Mouse (Mus musculus): ENCODE results near the gene Setd3. TPM values are rescaled to one million over a fixed set of nuclear protein-coding genes. Genes with fewer than 3 reads are reported as not detected.
"Not testable (repeated sequence)": the region's sequence is repeated elsewhere in the genome, so short reads cannot be mapped to it uniquely, and the experiment has no call there.

Setd3 gene
- polyA plus RNA-seq, 1 experiment from 2014 or later, result 76.5 TPM

DNA sequence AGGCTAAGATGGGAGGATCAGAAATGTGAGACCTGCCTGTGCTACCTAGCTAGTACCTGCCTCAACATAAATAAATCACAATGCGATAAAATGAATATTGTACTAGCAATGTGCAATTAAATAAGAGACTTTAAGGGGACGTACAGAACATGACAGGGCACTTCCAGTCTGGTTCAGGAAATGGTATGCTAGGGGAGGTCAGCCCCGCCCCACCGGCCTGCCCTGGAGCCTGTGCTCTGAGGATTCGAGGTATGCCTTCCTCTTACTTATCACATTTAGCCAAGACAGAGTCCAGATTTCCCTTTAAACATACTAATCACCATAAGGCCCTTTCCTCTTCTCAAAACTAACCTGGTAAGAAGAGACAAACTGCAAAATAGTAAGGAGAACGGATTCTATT lies 58.7 kb downstream of the Setd3 start:
- Histone ChIP-seq H3K36me3 (ENCODE audit: control insufficient read depth, insufficient read depth, low read length) (no peaks in the 10 kb centered on the region; the same call in 1 of the 2 replicates), H3K4me3 (ENCODE audit: low read depth, low read length) (no peak overlapping the region), H3K9ac (ENCODE audit: low read length) (no peak overlapping the region), H3K27ac (replicated peaks; ENCODE audit: low read depth, low read length) (no peak overlapping the region), H3K4me1 (ENCODE audit: control insufficient read depth, insufficient read depth, low read length) (peaks cover 11% of the 10 kb centered on the region), H3K27me3 (ENCODE audit: control insufficient read depth, insufficient read depth, low read length) (no peaks in the 10 kb centered on the region), H3K4me2 (ENCODE audit: low read depth, severe bottlenecking) (no peak overlapping the region), H3K9me3 (ENCODE audit: control insufficient read depth, low read length) (no peaks in the 10 kb centered on the region)
- DNase-seq (ENCODE audit: low spot score) (no peak), ATAC-seq (ENCODE audit: insufficient number of reproducible peaks, low FRiP score, low TSS enrichment, low read depth) (no peak)
- WGBS, result 66% methylated on average over 6 of the region's 6 CpGs

DNA sequence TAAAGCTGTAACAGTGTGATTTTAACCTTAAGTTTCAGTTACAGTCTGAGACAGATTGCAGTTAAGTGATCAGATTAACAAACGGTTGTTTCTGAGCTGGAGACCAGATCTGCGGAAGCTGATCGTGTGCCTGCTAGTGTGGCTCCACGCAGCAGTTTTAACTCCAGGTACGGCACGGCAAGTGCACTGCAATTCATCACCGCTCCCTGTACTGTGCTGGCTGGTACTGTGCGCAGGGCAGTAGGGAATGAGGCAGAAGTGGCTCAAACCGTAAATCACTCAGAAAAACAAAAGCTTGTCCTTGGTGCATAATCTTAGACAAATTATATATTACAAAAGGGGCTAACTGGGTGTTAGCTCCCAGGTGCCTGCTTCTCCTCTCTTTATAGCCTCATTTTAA lies 59.2 kb downstream of the Setd3 start:
- Histone ChIP-seq H3K4me2 (ENCODE audit: low read depth, severe bottlenecking) (no peak overlapping the region), H3K4me1 (ENCODE audit: control insufficient read depth, insufficient read depth, low read length) (peaks cover 11% of the 10 kb centered on the region), H3K36me3 (ENCODE audit: control insufficient read depth, insufficient read depth, low read length) (no peaks in the 10 kb centered on the region; the same call in 1 of the 2 replicates), H3K4me3 (ENCODE audit: low read depth, low read length) (no peak overlapping the region), H3K27ac (replicated peaks; ENCODE audit: low read depth, low read length) (no peak overlapping the region), H3K27me3 (ENCODE audit: control insufficient read depth, insufficient read depth, low read length) (no peaks in the 10 kb centered on the region), H3K9me3 (ENCODE audit: control insufficient read depth, low read length) (no peaks in the 10 kb centered on the region), H3K9ac (ENCODE audit: low read length) (no peak overlapping the region)
- WGBS, result 54% methylated on average over 9 of the region's 9 CpGs
- no peak for DNase-seq (ENCODE audit: low spot score)
- ATAC-seq (ENCODE audit: insufficient number of reproducible peaks, low FRiP score, low TSS enrichment, low read depth), result no peak

DNA sequence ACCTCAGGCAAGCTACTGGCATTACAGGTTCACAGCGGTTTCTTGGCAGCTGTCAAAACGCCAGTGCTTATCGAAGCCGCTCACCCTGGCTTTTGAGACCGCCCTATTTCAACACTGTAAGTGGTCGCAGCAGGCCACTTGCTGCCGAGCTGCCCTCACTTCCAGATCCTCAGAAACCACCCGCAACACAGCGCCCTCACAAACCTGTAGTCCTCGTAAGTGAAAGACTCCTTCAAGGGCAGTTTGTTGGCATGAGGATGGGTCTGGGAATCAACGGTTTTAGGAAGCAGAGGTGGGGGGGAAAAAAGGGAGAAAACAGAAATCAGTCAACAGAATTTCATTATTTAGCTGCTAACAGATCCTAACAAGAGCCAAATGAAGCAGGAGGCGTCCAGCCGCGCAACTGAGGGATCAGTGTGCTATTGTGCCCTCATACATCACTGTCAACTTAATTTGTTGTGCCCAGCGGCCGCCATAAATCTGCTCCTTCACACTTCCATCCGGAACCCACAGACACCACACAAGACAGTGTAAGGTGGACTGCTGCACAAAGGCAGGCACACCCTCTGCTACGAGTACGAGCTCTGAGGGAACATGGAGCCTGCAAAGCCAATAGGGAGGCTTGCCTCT lies 60.1 kb downstream of the Setd3 start:
- H3K9ac ChIP-seq (ENCODE audit: low read length), result no peak overlapping the region
- H3K9me3 ChIP-seq (ENCODE audit: control insufficient read depth, low read length), result no peaks in the 10 kb centered on the region
- peaks cover 11% of the 10 kb centered on the region for H3K4me1 ChIP-seq (ENCODE audit: control insufficient read depth, insufficient read depth, low read length)
- no peak for ATAC-seq (ENCODE audit: insufficient number of reproducible peaks, low FRiP score, low TSS enrichment, low read depth)
- H3K27ac ChIP-seq (replicated peaks; ENCODE audit: low read depth, low read length), result no peak overlapping the region
- WGBS, result 25% methylated on average over 19 of the region's 19 CpGs
- no peaks in the 10 kb centered on the region for H3K27me3 ChIP-seq (ENCODE audit: control insufficient read depth, insufficient read depth, low read length)
- no peak overlapping the region for H3K4me2 ChIP-seq (ENCODE audit: low read depth, severe bottlenecking)
- no peak overlapping the region for H3K4me3 ChIP-seq (ENCODE audit: low read depth, low read length)
- peak; percentile 36 for DNase-seq (ENCODE audit: low spot score)
- H3K36me3 ChIP-seq (ENCODE audit: control insufficient read depth, insufficient read depth, low read length), result no peaks in the 10 kb centered on the region; the same call in 1 of the 2 replicates

DNA sequence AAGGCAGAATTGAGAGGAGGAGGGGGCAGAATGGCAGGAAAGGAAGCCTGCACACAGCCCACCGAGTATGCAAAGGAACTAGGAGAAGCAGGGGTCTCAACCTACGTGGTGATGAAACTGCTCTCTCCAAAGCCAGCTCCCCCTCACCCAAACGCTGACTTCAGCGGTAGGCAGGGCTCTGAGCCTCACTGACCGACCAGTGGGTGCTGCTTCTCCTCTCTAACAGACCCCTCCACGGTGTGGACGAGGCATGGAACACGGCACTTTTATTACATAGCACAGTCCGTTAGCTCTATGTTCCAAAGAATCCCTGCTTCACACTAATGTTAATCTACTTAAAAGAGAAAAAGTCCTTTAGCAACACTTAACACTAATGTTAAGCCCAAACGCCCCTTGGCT lies 60.6 kb downstream of the Setd3 start:
- Histone ChIP-seq H3K4me2 (ENCODE audit: low read depth, severe bottlenecking) (no peak overlapping the region), H3K36me3 (ENCODE audit: control insufficient read depth, insufficient read depth, low read length) (no peaks in the 10 kb centered on the region; the same call in 1 of the 2 replicates), H3K9ac (ENCODE audit: low read length) (no peak overlapping the region), H3K4me1 (ENCODE audit: control insufficient read depth, insufficient read depth, low read length) (peaks cover 11% of the 10 kb centered on the region), H3K4me3 (ENCODE audit: low read depth, low read length) (no peak overlapping the region), H3K27ac (replicated peaks; ENCODE audit: low read depth, low read length) (no peak overlapping the region), H3K9me3 (ENCODE audit: control insufficient read depth, low read length) (no peaks in the 10 kb centered on the region), H3K27me3 (ENCODE audit: control insufficient read depth, insufficient read depth, low read length) (no peaks in the 10 kb centered on the region)
- 64% methylated on average over 10 of the region's 10 CpGs for WGBS
- DNase-seq (ENCODE audit: low spot score) (no peak), ATAC-seq (ENCODE audit: insufficient number of reproducible peaks, low FRiP score, low TSS enrichment, low read depth) (no peak)

DNA sequence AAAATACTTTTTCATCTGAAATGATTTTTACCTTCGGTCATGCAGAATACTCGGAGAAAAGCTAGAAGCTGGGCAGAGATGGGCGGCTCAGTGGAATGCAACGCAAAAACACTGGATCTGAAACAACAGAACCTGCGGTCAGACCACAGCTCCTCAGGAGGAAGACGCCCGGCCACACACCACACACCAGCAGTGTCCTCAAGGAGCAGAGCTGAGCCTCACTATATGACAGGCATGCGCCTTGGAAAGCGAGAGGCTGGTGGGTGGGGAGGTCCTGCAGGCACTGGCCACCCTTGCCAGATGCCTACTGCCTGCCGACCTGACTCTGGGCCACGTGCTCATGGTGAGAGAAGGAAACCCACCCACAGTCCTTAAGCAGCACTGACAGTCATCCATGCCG lies 67.9 kb downstream of the Setd3 start:
- Histone ChIP-seq H3K4me2 (ENCODE audit: low read depth, severe bottlenecking) (no peak overlapping the region), H3K36me3 (ENCODE audit: control insufficient read depth, insufficient read depth, low read length) (no peaks in the 10 kb centered on the region; the same call in 1 of the 2 replicates), H3K4me3 (ENCODE audit: low read depth, low read length) (no peak overlapping the region), H3K4me1 (ENCODE audit: control insufficient read depth, insufficient read depth, low read length) (no peaks in the 10 kb centered on the region), H3K27me3 (ENCODE audit: control insufficient read depth, insufficient read depth, low read length) (no peaks in the 10 kb centered on the region), H3K27ac (replicated peaks; ENCODE audit: low read depth, low read length) (no peak overlapping the region), H3K9me3 (ENCODE audit: control insufficient read depth, low read length) (no peaks in the 10 kb centered on the region), H3K9ac (ENCODE audit: low read length) (no peak overlapping the region)
- ATAC-seq (ENCODE audit: insufficient number of reproducible peaks, low FRiP score, low TSS enrichment, low read depth) (no peak), DNase-seq (ENCODE audit: low spot score) (no peak)
- 81% methylated on average over 12 of the region's 12 CpGs for WGBS

DNA sequence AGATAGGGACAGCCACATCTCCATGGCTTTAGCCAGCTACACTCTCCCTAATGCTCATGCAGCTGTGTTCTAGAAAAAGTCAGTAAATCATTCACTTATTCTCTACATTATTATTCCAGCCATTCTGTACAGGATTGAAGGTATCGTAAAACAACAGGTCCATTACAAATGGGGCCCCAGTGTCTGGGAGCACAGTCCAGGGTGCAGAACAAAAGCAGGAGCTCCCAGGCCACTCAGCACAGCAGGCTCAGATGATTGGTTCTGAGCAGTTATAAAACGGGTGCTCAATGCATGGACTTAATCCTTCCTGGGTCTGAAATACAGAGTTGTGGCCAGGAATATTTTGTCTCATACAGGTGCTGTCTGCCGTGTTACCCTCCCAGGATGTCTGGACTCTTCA lies 68.4 kb downstream of the Setd3 start:
- Histone ChIP-seq H3K4me1 (ENCODE audit: control insufficient read depth, insufficient read depth, low read length) (no peaks in the 10 kb centered on the region), H3K27me3 (ENCODE audit: control insufficient read depth, insufficient read depth, low read length) (no peaks in the 10 kb centered on the region), H3K9me3 (ENCODE audit: control insufficient read depth, low read length) (no peaks in the 10 kb centered on the region), H3K36me3 (ENCODE audit: control insufficient read depth, insufficient read depth, low read length) (no peaks in the 10 kb centered on the region), H3K4me2 (ENCODE audit: low read depth, severe bottlenecking) (no peak overlapping the region), H3K27ac (replicated peaks; ENCODE audit: low read depth, low read length) (no peak overlapping the region), H3K9ac (ENCODE audit: low read length) (no peak overlapping the region), H3K4me3 (ENCODE audit: low read depth, low read length) (no peak overlapping the region)
- ATAC-seq (ENCODE audit: insufficient number of reproducible peaks, low FRiP score, low TSS enrichment, low read depth) (no peak), DNase-seq (ENCODE audit: low spot score) (no peak)
- 74% methylated on average over 3 of the region's 3 CpGs for WGBS

DNA sequence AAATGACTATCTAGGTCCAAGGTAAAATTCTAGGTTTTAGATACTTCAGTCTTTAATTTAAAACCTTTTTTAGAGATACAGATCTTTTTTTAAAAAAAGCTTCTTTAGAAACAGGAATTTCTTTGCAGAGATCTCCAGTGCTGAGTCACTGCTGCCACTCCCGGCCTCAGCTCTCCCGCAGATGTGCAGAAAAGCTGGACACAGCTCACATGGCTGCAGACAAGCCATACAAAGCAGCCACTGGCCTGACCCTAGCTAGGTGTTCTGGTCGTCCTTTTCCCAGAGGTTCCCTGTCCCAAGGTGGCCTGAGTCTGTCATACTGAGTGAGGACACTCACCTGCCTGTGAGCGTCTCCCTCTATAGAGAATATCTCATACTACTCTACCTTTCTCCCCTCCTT lies 69.4 kb downstream of the Setd3 start:
- Histone ChIP-seq H3K9me3 (ENCODE audit: control insufficient read depth, low read length) (no peaks in the 10 kb centered on the region), H3K36me3 (ENCODE audit: control insufficient read depth, insufficient read depth, low read length) (no peaks in the 10 kb centered on the region), H3K9ac (ENCODE audit: low read length) (no peak overlapping the region), H3K27ac (replicated peaks; ENCODE audit: low read depth, low read length) (no peak overlapping the region), H3K4me1 (ENCODE audit: control insufficient read depth, insufficient read depth, low read length) (no peaks in the 10 kb centered on the region), H3K4me2 (ENCODE audit: low read depth, severe bottlenecking) (no peak overlapping the region), H3K27me3 (ENCODE audit: control insufficient read depth, insufficient read depth, low read length) (no peaks in the 10 kb centered on the region), H3K4me3 (ENCODE audit: low read depth, low read length) (no peak overlapping the region)
- no peak for ATAC-seq (ENCODE audit: insufficient number of reproducible peaks, low FRiP score, low TSS enrichment, low read depth)
- no peak for DNase-seq (ENCODE audit: low spot score)
- 84% methylated on average over 4 of the region's 4 CpGs for WGBS

DNA sequence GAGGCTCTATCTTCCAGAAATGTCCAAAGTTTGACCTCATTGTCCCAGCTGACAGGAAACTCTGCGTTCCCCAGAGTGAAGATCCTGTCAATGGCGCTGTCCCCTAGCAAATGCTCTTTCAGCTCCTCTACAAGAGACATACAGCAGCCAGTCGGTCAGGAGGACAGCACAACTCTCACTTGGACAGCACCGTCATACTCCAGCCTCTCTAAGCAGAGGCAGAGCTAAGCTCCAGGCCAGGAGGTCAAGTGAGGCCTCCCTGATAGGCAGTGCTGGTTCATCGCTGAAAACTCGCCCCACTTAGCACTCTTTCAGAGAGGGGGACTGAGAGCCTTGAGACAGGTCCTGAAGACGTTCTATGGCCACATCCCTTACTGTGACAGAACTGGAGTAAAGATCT lies 70.5 kb downstream of the Setd3 start:
- H3K36me3 ChIP-seq (ENCODE audit: control insufficient read depth, insufficient read depth, low read length); H3K4me1 ChIP-seq (ENCODE audit: control insufficient read depth, insufficient read depth, low read length): not testable (repeated sequence)

DNA sequence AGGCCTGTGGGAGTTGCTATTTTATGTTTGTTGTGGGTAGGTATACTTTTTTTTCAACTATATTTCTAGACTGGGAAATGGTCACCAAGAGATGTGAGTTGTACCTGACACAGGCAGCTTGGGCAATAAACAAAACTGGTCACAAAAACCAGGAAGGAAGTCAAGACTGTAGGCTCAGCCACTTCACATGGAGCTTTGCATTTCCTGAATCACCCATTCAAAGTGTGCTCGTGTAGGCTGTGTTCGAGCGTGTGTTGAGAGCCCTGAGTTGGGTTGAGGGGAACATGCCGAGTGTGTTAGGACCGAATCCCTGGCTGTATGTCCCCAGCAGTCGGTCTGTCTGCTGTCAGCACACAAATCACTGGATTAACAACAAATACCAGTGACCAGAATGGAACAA lies 75.8 kb downstream of the Setd3 start:
- 28% methylated on average over 6 of the region's 6 CpGs for WGBS
- DNase-seq (ENCODE audit: low spot score) (no peak), ATAC-seq (ENCODE audit: insufficient number of reproducible peaks, low FRiP score, low TSS enrichment, low read depth) (no peak)
- H3K9me3 ChIP-seq (ENCODE audit: control insufficient read depth, low read length), result no peaks in the 10 kb centered on the region
- peaks cover 7% of the 10 kb centered on the region for H3K4me1 ChIP-seq (ENCODE audit: control insufficient read depth, insufficient read depth, low read length)
- H3K4me3 ChIP-seq (ENCODE audit: low read depth, low read length), result no peak overlapping the region
- no peaks in the 10 kb centered on the region for H3K27me3 ChIP-seq (ENCODE audit: control insufficient read depth, insufficient read depth, low read length)
- no peaks in the 10 kb centered on the region for H3K36me3 ChIP-seq (ENCODE audit: control insufficient read depth, insufficient read depth, low read length)
- no peak overlapping the region for H3K9ac ChIP-seq (ENCODE audit: low read length)
- H3K4me2 ChIP-seq (ENCODE audit: low read depth, severe bottlenecking), result no peak overlapping the region
- no peak overlapping the region for H3K27ac ChIP-seq (replicated peaks; ENCODE audit: low read depth, low read length)

More for the DNA sequence above, 70.5 kb downstream of the Setd3 start:
- H3K27ac ChIP-seq (replicated peaks; ENCODE audit: low read depth, low read length); ATAC-seq (ENCODE audit: insufficient number of reproducible peaks, low FRiP score, low TSS enrichment, low read depth); H3K4me2 ChIP-seq (ENCODE audit: low read depth, severe bottlenecking); H3K27me3 ChIP-seq (ENCODE audit: control insufficient read depth, insufficient read depth, low read length); H3K9me3 ChIP-seq (ENCODE audit: control insufficient read depth, low read length); H3K4me3 ChIP-seq (ENCODE audit: low read depth, low read length); H3K9ac ChIP-seq (ENCODE audit: low read length); DNase-seq (ENCODE audit: low spot score): not testable (repeated sequence)
- 83% methylated on average over 7 of the region's 7 CpGs for WGBS

All from limb, embryonic 11.5 days (tissue).